Mouse (Mus musculus): ENCODE data around the gene Gipc3.

DNA sequence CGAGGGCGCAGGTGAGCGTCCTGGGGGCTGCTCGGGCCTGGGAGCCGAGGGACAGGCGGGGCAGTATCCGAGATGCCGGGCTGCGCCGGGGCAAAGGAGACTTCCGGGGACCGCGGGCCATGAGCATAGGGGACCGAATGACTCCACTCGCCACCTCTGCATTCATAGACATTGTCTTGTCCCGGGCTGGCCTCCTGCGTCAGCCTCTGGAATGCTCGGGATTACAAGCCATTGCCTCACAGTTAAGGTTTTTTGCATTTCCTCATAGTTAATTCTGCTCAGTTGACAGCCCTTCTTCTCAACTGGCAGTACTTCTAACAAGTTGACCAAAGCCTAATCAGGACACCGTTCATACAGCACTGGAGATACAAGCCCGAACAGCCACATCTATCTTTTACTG, 21.6 kb downstream of the Gipc3 start:
- TF ChIP-seq GATA1 (IDR thresholded peaks at IDR 0.05; ENCODE audit: low read length) (no peak), TAL1 (IDR thresholded peaks at IDR 0.05; ENCODE audit: low read length) (no peak)
